Mouse (Mus musculus): ENCODE data around the gene Krt12.

Krt12 gene

DNA sequence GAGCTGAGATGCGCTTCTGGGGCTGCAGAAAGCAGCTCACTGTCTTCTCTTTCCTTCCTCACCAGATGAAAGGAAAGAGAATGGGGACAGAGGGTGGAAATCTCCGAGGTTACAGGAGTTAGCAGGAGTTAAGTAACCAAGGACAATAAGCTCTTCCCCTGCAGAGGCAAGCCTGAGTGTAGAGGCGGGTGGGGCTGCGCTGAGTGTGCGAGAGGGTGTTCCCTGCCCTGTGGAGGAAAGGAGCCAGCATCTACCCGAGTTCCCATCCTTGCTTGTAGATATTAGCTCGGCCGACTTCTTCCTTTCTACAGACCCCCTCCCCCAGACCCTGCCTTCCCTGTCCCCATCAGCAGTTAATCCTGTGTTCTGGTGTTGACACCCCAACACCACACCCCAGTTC, 23.2 kb downstream of the Krt12 start:
- in situ Hi-C loops (cut with MboI, MseI) = no loop called here

DNA sequence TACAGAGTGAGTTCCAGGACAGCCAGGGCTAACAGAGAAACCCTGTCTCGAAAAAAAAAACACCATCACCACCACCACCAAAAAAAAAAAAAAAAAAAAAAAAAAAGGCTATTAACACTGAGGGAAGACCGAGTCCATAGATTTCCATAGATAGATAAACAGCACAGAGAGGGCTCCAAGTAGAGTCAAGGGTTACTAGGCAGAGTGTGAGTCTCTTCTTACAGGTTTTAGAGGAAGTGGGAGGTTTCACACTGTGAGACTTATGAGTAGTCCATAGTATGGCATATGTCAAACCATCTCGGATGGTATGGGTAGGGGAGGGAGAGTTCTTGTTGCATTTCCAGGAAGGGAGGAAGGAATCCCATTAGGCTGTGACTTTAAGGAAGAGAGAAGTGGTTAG, 24.0 kb downstream of the Krt12 start:
- in situ Hi-C loops (cut with MboI, MseI) = no loop called here

DNA sequence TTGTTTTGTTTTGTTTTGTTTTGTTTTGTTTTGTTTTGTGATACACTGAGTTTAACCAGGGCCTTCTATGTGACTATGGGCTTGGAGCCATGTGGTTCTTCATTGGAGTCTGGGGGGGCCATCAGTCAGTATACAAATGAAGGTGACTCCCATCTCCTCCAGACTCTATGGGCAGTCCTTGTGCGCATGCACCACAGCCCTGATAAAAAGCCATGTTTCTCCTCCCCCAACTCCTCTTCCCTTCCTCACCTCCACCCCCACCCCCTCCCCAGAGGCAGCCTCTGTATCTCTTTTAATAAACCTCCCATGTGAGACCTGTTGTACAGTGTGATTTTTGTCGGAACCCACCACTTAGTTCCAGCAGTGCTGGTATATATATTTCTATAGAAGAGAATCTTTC, 25.4 kb downstream of the Krt12 start:
- in situ Hi-C loops (cut with MboI, MseI) = no loop called here

DNA sequence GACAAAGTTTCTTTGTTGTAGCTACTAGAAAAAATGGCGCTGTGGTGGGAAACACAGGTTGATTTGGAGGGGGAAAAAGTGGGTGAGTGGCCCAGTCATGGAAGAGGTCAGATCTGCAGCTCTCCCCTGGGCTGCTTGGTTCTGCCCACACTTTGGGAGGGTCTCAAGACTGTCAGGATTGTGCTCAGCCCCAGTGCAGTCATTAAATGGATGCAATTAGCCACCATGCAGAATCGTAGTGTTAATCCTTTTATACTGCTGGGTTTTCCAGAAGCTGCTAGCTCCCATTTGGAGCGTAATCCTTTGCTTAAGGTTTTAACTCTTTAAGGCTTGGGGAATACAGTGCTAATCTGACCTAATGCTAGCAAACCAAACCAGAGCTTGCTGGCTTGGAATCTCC, 26.0 kb downstream of the Krt12 start:
- in situ Hi-C loops (cut with MboI, MseI) = no loop called here

DNA sequence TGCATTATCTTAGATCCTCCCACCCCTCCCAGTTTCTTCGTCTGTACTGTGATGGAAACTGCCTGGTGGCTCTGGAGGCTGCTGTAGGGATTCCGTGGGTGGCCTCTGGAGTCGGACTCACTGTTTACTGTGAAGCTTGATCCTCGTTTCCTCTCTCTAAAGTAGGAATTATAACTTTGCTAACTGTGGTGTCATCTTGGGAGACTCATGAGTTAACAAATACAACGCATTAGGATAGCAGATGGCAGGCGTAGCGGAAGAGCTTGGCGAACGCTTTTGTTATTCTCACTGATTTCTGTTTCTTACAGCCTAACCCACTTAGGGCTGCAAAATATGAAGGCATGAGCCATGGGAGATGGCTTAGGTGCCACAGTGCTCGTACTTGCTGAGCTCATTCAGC, 29.6 kb downstream of the Krt12 start:
- in situ Hi-C loops (cut with MboI, MseI) = no loop called here

DNA sequence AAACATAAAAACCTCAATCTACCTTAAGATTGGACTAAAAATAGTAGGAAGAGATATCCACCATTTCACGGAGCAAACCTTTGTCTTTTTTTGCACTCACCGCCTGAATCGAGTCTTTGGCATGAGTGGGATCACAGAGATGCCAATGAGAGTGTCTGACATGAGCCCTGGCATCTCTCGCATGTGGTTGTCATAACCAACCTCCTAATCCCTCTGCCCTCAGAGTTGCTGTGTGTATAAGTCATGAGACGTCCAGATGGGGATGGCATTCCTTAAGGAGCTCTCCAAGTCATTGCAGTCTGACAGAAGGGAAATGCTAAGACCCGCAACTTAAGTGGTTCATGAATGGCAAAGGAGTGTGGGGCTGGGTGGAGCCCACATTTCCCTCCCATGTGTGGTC, 30.7 kb downstream of the Krt12 start:
- in situ Hi-C loops (cut with MboI, MseI) = no loop called here

DNA sequence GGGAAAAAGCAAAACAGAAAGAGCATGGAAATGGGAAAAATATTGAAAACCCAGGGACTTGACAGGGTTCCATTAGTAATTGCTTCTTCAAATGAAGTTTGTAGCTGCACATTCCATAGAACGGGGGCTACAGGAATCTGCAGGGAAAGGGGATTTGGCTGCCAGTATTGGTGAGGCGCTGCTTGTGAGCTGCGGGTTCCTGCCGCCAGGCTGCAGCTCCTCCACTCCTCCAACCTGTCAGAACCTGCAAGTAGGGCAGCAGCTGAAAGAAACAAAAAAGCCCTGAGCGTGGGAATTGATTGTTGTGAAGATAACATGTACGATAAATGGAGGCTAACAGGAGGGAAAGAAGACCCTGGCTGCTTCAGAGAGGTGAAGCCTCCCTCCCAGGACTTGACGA, 31.2 kb downstream of the Krt12 start:
- in situ Hi-C loops (cut with MboI, MseI) = no loop called here

DNA sequence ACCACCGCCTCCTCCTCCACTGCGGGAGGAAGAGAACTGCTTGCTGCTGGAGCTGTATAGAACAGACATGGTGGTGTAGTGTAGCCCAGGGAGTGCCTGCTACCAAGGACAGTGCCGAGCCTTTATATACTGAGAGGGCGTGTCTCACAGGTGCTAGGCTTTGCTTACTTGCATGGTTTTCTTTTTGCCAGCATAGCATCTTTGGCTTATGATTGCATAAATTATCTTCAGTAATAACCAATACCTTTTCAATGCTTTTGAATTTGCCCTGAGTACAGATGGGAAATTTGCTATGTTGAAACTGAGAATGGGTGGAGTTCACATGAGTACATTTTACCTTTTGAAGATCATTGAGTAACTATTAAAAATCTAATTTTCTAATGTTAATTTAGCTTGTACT, 32.8 kb downstream of the Krt12 start, which contains the start of gene Krt10:
Gene Krt10, minus strand, starts transcription at position 101 of the 400 bp plus-strand sequence.
- in situ Hi-C loops (cut with MboI, MseI) = loop anchor here (10.0 kb wide), 1 partner anchor 204 kb away; no protein-coding TSS in a partner anchor

DNA sequence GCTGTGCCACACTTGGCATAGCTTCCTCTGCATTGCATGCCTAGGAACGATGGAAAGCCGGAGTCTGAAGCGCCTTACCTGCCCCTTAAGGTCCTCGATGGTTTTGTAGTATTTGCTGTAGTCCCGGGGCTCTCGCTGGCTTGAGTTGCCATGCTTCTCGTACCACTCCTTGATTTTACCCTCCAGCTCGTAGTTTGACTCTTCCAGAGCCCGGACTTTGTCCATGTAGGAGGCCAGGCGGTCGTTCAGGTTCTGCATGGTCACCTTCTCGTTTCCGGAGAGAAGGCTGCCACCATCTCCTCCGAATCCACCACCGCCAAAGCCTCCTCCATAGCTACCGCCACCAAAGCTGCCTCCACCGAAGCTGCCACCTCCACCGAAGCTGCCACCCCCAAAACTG, 33.4 kb downstream of the Krt12 start:
- in situ Hi-C loops (cut with MboI, MseI) = loop anchor here (10.0 kb wide), 1 partner anchor 204 kb away; no protein-coding TSS in a partner anchor

DNA sequence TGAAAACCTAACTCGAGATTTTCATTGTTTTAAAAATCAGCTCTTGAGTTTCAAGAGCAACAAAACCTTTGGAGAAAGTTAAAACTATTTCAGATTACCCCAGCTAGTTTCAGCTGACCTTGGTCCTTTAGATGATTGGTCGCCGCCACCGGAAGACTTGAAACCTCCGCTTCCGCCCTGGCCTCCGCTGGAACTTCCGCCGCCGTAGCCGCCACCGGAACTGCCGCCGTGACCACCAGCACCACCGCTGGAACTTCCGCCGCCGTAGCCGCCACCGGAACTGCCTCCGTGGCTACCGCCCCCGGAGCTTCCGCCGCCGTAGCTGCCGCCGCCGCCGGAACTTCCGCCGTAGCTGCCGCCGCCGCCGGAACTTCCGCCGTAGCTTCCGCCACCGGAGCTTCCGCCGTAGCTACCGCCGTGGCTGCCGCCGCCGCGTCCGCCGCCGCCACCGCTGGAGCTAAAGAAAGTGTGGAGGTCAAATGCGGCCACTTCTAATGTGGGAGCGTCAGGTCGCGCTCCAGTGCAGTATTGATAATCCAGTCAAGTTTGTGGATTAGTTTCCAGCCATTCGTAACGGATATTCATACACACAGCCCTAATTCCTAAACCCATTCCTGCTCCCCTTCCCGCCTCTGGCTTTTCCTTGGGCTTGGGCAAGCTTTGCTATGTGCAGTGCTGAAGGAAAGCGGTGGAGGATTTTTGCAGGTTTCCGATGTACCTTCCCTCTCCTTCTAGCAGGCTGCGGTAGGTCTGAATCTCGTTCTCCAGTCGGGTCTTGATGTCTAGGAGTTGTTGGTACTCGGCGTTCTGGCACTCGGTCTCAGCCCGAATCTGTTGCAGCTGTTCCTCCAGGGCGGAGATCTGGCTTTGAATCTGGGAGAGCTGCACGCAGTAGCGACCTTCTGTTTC, 36.0 kb downstream of the Krt12 start:
- in situ Hi-C loops (cut with MboI, MseI) = loop anchor here (10.0 kb wide), 1 partner anchor 201 kb away; no protein-coding TSS in a partner anchor

DNA sequence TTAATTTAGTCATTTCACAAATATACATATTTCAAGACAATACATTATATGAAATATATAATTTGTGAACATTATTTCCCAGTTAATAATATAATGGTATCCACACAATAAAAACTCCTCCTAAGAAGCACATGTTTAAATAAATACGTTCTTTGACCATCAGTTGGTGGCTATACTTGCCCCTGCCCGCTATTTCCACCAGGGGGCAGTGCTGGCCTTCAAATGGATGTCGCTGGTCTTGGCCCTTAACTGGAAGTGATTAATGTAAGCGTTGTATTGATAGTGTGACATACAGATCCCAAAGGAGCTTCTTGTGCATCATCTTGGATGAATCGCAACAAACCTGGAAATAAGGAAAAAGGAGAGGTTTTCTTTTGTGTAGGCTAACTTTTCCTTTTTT, 42.5 kb downstream of the Krt12 start:
- in situ Hi-C loops (cut with MboI, MseI) = no loop called here

DNA sequence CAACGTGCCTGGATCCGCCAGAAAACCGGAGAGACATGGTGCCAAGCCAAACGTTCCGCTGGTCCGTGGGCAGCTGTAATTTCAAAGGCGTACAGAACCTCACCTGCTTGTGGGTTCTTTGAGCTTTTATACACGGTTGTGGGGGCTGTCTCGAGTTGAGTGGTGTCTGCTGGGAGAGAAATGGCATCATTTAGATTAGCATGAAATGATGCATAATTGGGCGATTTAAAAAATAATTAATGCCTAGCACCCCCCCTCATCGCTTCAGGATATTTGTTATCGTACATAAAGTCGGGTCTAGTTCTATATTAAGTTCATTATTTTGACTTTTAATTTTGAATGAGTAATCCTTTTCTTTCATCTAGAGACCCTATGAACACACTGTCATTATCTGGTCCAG, 47.3 kb downstream of the Krt12 start, which contains the start of gene Krt28:
Gene Krt28, minus strand, starts transcription at position 101 of the 400 bp plus-strand sequence.
- in situ Hi-C loops (cut with MboI, MseI) = no loop called here

DNA sequence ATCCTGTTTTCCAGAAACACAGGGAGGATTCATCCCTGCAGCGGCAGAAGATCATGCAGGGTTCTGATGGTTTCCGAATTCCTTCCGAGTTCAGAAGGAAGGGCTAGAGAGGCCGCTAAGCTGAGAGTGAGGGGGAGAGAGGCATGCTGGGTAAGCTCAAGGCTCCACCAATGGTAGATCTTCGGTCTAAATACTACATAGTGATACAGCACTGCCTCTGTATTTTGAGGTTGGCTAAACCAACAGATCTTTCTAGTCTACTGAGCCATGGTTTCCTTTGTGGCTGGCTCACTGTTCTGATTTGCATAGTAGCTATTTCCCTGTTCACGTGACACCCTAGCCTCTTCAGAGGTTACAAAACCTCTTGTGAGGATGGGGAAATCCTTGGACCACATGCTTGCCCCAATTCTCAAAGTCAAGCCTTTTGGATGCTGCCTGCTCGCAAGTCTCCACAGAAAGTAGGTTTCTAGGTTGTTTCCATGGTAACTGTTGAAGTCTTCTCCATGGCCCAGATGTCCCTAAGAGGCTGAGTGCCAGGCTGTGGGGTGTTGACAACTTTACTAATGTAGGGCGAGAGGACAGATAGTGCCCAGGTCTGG, 52.1 kb downstream of the Krt12 start:
- in situ Hi-C loops (cut with MboI, MseI) = no loop called here

DNA sequence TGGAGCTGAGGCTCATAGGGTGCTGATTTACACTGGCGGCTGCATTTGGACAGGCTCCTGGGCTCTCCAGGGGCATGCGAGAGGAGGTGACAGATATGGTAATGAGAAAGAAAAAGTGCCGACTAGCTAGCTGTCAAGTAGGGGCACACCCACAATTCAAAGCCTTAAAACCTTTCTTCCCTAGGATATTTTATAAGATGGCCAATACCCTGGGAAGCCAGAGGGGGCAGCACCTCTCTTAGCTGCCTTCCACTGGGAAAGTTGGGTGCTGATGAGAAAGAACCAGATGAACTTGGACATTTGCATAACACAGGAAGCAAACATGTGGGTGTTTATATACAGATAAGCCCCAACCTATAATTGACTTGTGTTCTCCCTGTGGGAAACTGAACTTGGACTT, 52.8 kb downstream of the Krt12 start:
- in situ Hi-C loops (cut with MboI, MseI) = no loop called here

DNA sequence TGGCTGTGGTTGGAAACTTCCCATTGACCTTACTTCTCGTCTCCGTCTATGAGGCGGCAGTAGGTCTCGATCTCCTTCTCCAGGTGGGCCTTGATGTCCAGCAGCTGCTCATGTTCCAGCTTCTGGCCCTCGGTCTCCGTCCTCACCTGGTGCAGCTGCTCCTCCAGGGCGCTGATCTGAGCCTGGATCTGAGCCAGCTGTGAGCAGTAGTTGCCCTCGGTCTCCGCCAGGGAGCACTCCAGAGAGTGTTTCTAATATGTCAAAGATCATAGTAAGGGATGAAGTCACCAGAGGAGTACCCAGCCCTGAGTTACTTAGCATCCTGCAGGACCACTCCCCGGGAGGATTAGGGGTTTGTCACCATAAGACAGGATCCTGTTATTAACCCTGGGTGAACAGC, 55.3 kb downstream of the Krt12 start:
- in situ Hi-C loops (cut with MboI, MseI) = no loop called here

Data from T-helper 2 cell (primary cell).